Mouse (Mus musculus) forebrain, embryonic 11.5 days (tissue): Measurements from ENCODE around the gene Daw1. TPM values are rescaled to one million over a fixed set of nuclear protein-coding genes. Genes with fewer than 3 reads are reported as not detected.

Source experiments
- ATAC-seq: fragments of 200-750 bp; cut with Nextera tagmentation; replicated peaks from 2 replicates; pipeline ENCODE4 v1.8.0; 2017; ENCODE audit warnings: moderate TSS enrichment; ENCODE audit not compliant: low FRiP score
- DNase-seq: peaks from one replicate; pipeline ENCODE4 v3.0.0-alpha.2; 2017; ENCODE audit warnings: low spot score
- H3K27ac ChIP-seq: fragments of 300-500 bp; sonication (generic); 2 replicates; pipeline ENCODE4 v1.5.1; 2014; ENCODE audit warnings: low read depth, low read length
- H3K27me3 ChIP-seq: fragments of 300-500 bp; sonication (generic); 2 replicates; pipeline ENCODE4 v1.6.1; 2014; ENCODE audit warnings: mild to moderate bottlenecking, low read length, mixed read lengths; ENCODE audit not compliant: control insufficient read depth, insufficient read depth
- H3K36me3 ChIP-seq: fragments of 300-500 bp; sonication (generic); 2 replicates; pipeline ENCODE4 v1.6.1; 2014; ENCODE audit warnings: mild to moderate bottlenecking, low read length, moderate library complexity, mixed read lengths; ENCODE audit not compliant: control insufficient read depth, insufficient read depth
- H3K4me1 ChIP-seq: fragments of 300-500 bp; sonication (generic); replicated peaks from 2 replicates; pipeline ENCODE4 v1.6.1; 2014; ENCODE audit warnings: low read length, mixed read lengths; ENCODE audit not compliant: control insufficient read depth, insufficient read depth
- H3K4me2 ChIP-seq: fragments of 300-500 bp; sonication (generic); 2 replicates; pipeline ENCODE4 v1.6.1; 2014; ENCODE audit warnings: low read depth, mild to moderate bottlenecking, low read length, moderate library complexity, mixed read lengths; ENCODE audit not compliant: severe bottlenecking
- H3K4me3 ChIP-seq: fragments of 300-500 bp; sonication (generic); 2 replicates; pipeline ENCODE4 v1.5.1; 2014; ENCODE audit warnings: low read depth, low read length
- H3K9ac ChIP-seq: fragments of 300-500 bp; sonication (generic); 2 replicates; pipeline ENCODE4 v1.6.1; 2014; ENCODE audit warnings: low read length
- H3K9me3 ChIP-seq: fragments of 300-500 bp; sonication (generic); 2 replicates; pipeline ENCODE4 v1.6.1; 2016; ENCODE audit warnings: low read length, mixed read lengths; ENCODE audit not compliant: control insufficient read depth
- WGBS: fragments of 180-500 bp; shearing (Covaris S2); extraction: QIAGEN DNeasy Blood & Tissue Kit; methylation state at CpG from one replicate; pipeline ENCODE4 v1.1.7; 2014; 5-methylcytosine and 5-hydroxymethylcytosine counted together
- polyA plus RNA-seq: library from polyadenylated mRNA; unstranded; fragments of >200 nt; fragmentation: Nextera tagmentation; extraction: Ambion mirVana; gene quantifications from 2 replicates; pipeline ENCODE4 v1.2.1, GENCODE M21; 2014

Daw1 gene
- polyA plus RNA-seq, 1 experiment from 2014 or later, result 0.59 TPM

DNA sequence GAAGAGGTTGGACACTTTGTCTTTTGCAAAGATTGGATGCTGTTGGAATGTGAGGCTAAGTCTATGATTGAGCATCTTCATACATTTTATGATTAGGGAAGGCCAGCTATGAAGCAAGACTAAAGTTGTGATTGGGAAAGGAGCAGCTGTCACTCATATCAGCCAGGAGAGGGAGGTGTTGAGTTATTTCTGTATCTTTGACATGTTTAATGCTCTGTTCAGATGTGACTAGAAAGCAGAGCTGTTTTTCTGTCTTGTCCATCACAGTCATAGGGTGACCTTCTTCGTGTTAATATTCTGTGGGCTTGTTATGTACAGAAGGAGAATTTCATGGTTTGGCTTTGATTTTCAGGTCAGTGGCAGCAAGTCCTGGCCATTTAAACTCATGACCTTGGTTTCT lies 63.5 kb downstream of the Daw1 start:
- Histone ChIP-seq H3K9ac (no peak overlapping the region), H3K4me2 (no peak overlapping the region), H3K27ac (no peak overlapping the region), H3K4me1 (no peaks in the 10 kb centered on the region), H3K27me3 (no peaks in the 10 kb centered on the region), H3K9me3 (no peaks in the 10 kb centered on the region), H3K36me3 (no peaks in the 10 kb centered on the region), H3K4me3 (no peak overlapping the region)
- 77% methylated on average over 1 of the region's 1 CpGs for WGBS
- DNase-seq, result no peak
- ATAC-seq, result no peak

- DNase-seq (no peak), ATAC-seq (no peak)
- Histone ChIP-seq H3K27ac (no peak overlapping the region), H3K27me3 (no peaks in the 10 kb centered on the region), H3K4me3 (no peak overlapping the region), H3K9me3 (no peaks in the 10 kb centered on the region), H3K4me1 (no peaks in the 10 kb centered on the region), H3K9ac (no peak overlapping the region), H3K36me3 (no peaks in the 10 kb centered on the region), H3K4me2 (no peak overlapping the region)
These were observed 64.9 kb downstream of the Daw1 start for GRCm38 (mm10) chr1:83224423-83224960.

GRCm38 (mm10) chr1:83227946-83228345 lies 68.4 kb downstream of the Daw1 start:
- Histone ChIP-seq H3K9ac (no peak overlapping the region), H3K9me3 (no peaks in the 10 kb centered on the region), H3K36me3 (no peaks in the 10 kb centered on the region), H3K27ac (no peak overlapping the region), H3K27me3 (no peaks in the 10 kb centered on the region), H3K4me1 (no peaks in the 10 kb centered on the region), H3K4me3 (no peak overlapping the region), H3K4me2 (no peak overlapping the region)
- ATAC-seq (no peak), DNase-seq (no peak)
- 95% methylated on average over 3 of the region's 3 CpGs for WGBS

GRCm38 (mm10) chr1:83248235-83248746 lies 88.7 kb downstream of the Daw1 start:
- Histone ChIP-seq H3K27ac (no peak overlapping the region), H3K4me3 (no peak overlapping the region), H3K4me2 (no peak overlapping the region), H3K4me1 (no peaks in the 10 kb centered on the region), H3K9me3 (no peaks in the 10 kb centered on the region), H3K27me3 (no peaks in the 10 kb centered on the region), H3K36me3 (no peaks in the 10 kb centered on the region), H3K9ac (no peak overlapping the region)
- 81% methylated on average over 1 of the region's 1 CpGs for WGBS
- DNase-seq, result no peak
- no peak for ATAC-seq

GRCm38 (mm10) chr1:83251746-83252145 lies 92.2 kb downstream of the Daw1 start:
- ATAC-seq, result no peak
- Histone ChIP-seq H3K4me1 (no peaks in the 10 kb centered on the region), H3K27ac (no peak overlapping the region), H3K9me3 (no peaks in the 10 kb centered on the region), H3K4me3 (no peak overlapping the region), H3K27me3 (no peaks in the 10 kb centered on the region), H3K9ac (no peak overlapping the region), H3K36me3 (no peaks in the 10 kb centered on the region), H3K4me2 (no peak overlapping the region)
- 91% methylated on average over 1 of the region's 1 CpGs for WGBS
- DNase-seq, result no peak

Other genes with a start within 250 kb of the Daw1 start
- gene A030005L19Rik, start 246.4 kb upstream of the Daw1 start, polyA plus RNA-seq, result 0.47 TPM in 1 of 2 replicates, not detected in the other
- gene A030014E15Rik, start 234.8 kb upstream of the Daw1 start, polyA plus RNA-seq, result not detected in 2 replicates
- not detected in 2 replicates for gene Gm6217, start 228.4 kb upstream of the Daw1 start, polyA plus RNA-seq
- gene A030003K21Rik, start 216.4 kb upstream of the Daw1 start, polyA plus RNA-seq, result not detected in 2 replicates
- gene Gm7544, start 203.7 kb upstream of the Daw1 start, polyA plus RNA-seq, result not detected in 2 replicates
- not detected in 2 replicates for gene Gm47955, start 199.5 kb upstream of the Daw1 start, polyA plus RNA-seq
- gene Gm47959, start 159.2 kb upstream of the Daw1 start, polyA plus RNA-seq, result not detected in 2 replicates
- 0.40 and 0.48 TPM in 2 replicates for gene Slc19a3, start 121.3 kb upstream of the Daw1 start, polyA plus RNA-seq
- gene Krtap28-10, start 117.3 kb upstream of the Daw1 start, polyA plus RNA-seq, result not detected in 2 replicates
- gene Gm47969, start 114.8 kb upstream of the Daw1 start, polyA plus RNA-seq, result not detected in 2 replicates
- not detected in 2 replicates for gene A030005K14Rik, start 100.4 kb upstream of the Daw1 start, polyA plus RNA-seq
- gene Krtap28-13, start 98.8 kb upstream of the Daw1 start, polyA plus RNA-seq, result not detected in 2 replicates
- not detected in 2 replicates for gene Ccl20, start 43.0 kb upstream of the Daw1 start, polyA plus RNA-seq
- gene Sphkap, start 248.4 kb downstream of the Daw1 start, polyA plus RNA-seq, result 0.75 and 1.1 TPM in 2 replicates